Mouse (Mus musculus): ENCODE results near the gene Pklr. TPM values are rescaled to one million over a fixed set of nuclear protein-coding genes. Genes with fewer than 3 reads are reported as not detected.

Pklr gene
- polyA plus RNA-seq, 1 experiment = 1.1 TPM

DNA sequence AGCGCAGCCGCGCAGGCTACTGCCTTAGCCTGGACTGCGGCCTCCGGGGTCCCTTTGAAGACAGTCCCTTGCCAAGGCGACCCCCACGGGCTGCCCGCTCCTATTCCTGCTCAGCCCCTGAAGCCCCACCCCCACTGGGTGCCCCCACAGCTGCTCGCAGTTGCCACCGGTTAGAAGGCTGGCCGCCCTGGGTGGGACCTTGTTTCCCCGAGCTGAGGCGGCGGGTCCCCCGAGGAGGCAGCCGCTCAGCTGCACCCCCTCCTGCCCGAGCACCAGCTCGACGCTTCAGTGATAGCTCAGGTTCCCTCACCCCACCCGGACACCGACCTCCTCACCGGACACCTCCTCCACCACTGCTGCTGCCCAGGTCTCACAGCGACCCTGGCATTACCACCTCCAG, 51.3 kb downstream of the Pklr start:
- no peak overlapping the region for H3K4me3 ChIP-seq (replicated peaks; ENCODE audit: extremely low read depth, low read depth, low read length)
- WGBS = 59% methylated on average over 21 of the region's 23 CpGs
- no peak for TF ChIP-seq POLR2A (IDR thresholded peaks at IDR 0.05; ENCODE audit: borderline replicate concordance, extremely low read depth, low read depth, low read length)
- TF ChIP-seq CTCF (IDR thresholded peaks at IDR 0.05; ENCODE audit: insufficient read depth, low read length) = no peak
- no peak for DNase-seq
- H3K4me1 ChIP-seq (ENCODE audit: control insufficient read depth, insufficient read depth, low read length) = peaks cover 7% of the 10 kb centered on the region; the same call in 1 of the 2 replicates

DNA sequence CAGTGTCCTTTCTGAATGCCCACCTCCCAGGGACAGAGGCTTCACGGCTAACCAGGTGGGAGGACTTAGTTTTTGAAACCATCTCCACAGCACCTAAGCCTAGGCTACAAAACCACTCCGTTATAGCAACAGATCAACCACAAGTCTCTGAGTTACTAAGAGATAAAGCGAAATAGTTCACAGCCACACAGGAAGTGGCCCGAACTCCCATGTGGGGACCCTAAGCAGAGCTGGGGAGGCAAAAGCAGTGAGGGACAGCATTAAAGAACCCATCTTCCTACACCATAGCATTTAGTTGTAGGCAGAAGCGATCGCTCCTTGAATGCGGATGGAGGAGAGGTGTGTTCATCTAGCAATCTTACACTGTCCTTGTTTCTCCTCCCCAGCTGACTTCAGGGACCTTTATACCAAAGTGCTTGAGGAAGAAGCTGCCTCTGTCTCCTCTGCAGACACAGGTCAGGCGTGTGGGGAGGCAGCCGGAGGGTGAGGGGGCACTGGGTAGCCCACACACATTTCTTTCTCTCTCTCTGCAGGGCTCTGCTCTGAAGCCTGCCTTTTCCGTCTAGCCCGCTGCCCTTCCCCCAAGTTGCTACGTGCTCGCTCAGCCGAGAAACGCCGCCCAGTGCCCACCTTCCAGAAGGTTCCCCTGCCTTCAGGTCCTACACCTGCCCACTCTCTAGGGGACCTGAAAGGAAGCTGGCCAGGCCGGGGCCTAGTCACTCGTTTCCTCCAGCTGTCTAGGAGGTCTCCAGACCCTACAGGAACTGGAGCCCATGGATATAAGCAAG, 51.9 kb downstream of the Pklr start:
- H3K4me1 ChIP-seq (ENCODE audit: control insufficient read depth, insufficient read depth, low read length) = 0 out of 2 replicates have a peak, but pooled peaks cover 4% of the 10 kb centered on the region
- H3K4me3 ChIP-seq (replicated peaks; ENCODE audit: extremely low read depth, low read depth, low read length) = no peak overlapping the region
- WGBS = 81% methylated on average over 18 of the region's 18 CpGs

DNA sequence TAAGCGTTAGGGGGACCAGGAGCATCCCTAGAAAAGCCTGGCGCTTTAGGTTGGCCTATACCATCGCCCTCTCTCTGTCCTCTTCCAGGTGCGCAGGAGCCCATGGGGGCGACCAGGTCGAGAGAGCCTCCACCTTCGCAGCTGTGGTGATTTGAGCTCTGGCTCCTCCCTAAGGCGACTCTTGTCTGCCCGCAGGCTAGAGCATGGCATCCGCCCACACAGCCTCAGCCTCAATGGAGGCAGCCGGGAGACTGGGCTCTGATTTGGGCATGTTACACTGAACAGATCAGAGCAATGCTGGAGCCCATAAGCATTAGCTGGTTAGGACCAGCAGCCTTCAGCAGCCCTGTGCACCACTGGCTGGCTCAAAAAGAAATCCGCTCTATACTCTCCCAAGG, 52.5 kb downstream of the Pklr start:
- 0 out of 2 replicates have a peak, but pooled peaks cover 2% of the 10 kb centered on the region for H3K4me1 ChIP-seq (ENCODE audit: control insufficient read depth, insufficient read depth, low read length)
- no peak for DNase-seq
- no peak for TF ChIP-seq CTCF (IDR thresholded peaks at IDR 0.05; ENCODE audit: insufficient read depth, low read length)
- TF ChIP-seq POLR2A (IDR thresholded peaks at IDR 0.05; ENCODE audit: borderline replicate concordance, extremely low read depth, low read depth, low read length) = no peak
- H3K4me3 ChIP-seq (replicated peaks; ENCODE audit: extremely low read depth, low read depth, low read length) = no peak overlapping the region
- WGBS = 69% methylated on average over 12 of the region's 12 CpGs

More for the DNA sequence above, 51.9 kb downstream of the Pklr start:
- DNase-seq = no peak
- TF ChIP-seq POLR2A (IDR thresholded peaks at IDR 0.05; ENCODE audit: borderline replicate concordance, extremely low read depth, low read depth, low read length) = no peak
- no peak for TF ChIP-seq CTCF (IDR thresholded peaks at IDR 0.05; ENCODE audit: insufficient read depth, low read length)

DNA sequence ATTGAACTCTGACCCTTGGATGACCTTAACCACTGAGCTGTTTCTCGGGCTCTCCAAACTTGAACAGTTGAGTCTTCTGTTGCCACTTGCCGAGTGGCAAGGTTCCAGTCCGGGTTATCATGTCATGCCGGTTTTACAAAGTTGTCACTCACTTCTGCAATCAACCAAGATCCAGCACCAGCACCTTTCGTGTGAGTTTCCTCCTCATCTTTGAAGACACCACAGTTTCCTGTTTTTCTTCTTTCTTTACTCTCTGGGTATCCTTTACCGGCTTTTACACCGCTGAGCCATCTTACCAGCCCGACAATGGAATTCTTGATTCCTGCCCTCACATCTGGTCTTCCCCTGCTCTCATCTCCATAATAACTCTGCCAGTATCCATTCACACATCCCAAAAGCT, 54.5 kb downstream of the Pklr start:
- no peak for DNase-seq
- H3K4me3 ChIP-seq (replicated peaks; ENCODE audit: extremely low read depth, low read depth, low read length) = no peak overlapping the region
- TF ChIP-seq CTCF (IDR thresholded peaks at IDR 0.05; ENCODE audit: insufficient read depth, low read length) = no peak
- TF ChIP-seq POLR2A (IDR thresholded peaks at IDR 0.05; ENCODE audit: borderline replicate concordance, extremely low read depth, low read depth, low read length) = no peak
- WGBS = 70% methylated on average over 8 of the region's 8 CpGs
- no peaks in the 10 kb centered on the region for H3K4me1 ChIP-seq (ENCODE audit: control insufficient read depth, insufficient read depth, low read length)

DNA sequence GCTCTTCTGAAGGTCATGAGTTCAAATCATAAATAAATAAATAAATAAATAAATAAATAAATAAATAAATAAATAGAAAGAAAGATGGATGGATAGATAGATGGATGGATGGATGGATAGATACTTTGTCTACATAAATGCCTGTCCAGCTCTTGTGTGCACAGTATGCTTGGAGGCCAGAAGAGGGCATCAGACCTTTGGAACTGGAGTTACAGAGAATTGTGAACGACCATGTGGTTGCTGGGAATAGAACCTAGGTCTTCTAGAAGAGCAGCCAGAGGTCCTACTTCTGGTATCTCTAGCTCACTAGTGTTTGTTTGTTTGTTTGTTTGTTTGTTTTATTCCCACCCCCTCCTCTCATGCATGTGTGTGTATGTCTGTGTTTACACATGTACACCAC, 57.4 kb downstream of the Pklr start:
- H3K4me1 ChIP-seq (ENCODE audit: control insufficient read depth, insufficient read depth, low read length) = peaks cover 3% of the 10 kb centered on the region; the same call in 1 of the 2 replicates
- no peak for TF ChIP-seq POLR2A (IDR thresholded peaks at IDR 0.05; ENCODE audit: borderline replicate concordance, extremely low read depth, low read depth, low read length)
- TF ChIP-seq CTCF (IDR thresholded peaks at IDR 0.05; ENCODE audit: insufficient read depth, low read length) = no peak
- DNase-seq = no peak
- no peak overlapping the region for H3K4me3 ChIP-seq (replicated peaks; ENCODE audit: extremely low read depth, low read depth, low read length)
- 48% methylated on average over 1 of the region's 1 CpGs for WGBS

DNA sequence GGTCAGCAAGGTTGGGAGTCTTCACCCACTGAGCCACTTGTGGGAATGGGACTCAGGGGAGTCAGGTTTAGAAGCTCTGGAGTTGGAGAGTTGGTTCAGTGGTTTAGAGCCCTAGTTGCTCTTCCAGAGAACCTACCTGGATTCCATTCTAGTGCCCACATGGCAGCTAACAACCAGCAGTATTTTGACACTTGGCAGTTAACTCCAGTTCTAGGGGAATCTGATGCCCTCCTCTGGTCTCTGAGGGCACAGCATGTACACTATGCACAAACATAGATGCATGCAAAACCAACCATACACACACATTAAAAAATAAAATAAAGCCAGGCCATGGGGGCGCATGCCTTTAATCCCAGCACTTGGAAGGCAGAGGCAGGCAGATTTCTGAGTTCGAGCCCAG, 57.9 kb downstream of the Pklr start:
- Histone ChIP-seq H3K4me3 (replicated peaks; ENCODE audit: extremely low read depth, low read depth, low read length) (no peak overlapping the region), H3K4me1 (ENCODE audit: control insufficient read depth, insufficient read depth, low read length) (peaks cover 3% of the 10 kb centered on the region; the same call in 1 of the 2 replicates)
- no peak for DNase-seq
- WGBS = 90% methylated on average over 2 of the region's 2 CpGs
- TF ChIP-seq POLR2A (IDR thresholded peaks at IDR 0.05; ENCODE audit: borderline replicate concordance, extremely low read depth, low read depth, low read length) (no peak), CTCF (IDR thresholded peaks at IDR 0.05; ENCODE audit: insufficient read depth, low read length) (no peak)

Other genes with a start within 250 kb of the Pklr start
- 24.7 and 33.7 TPM in 2 replicates for gene Msto1, start 222.1 kb upstream of the Pklr start, polyA plus RNA-seq (2012; rRNA removed)
- gene Ash1l, start 185.5 kb upstream of the Pklr start, polyA plus RNA-seq (2012; rRNA removed) = 7.4 and 11.7 TPM in 2 replicates
- 23.5 and 28.9 TPM in 2 replicates for gene Dap3, start 185.0 kb upstream of the Pklr start, polyA plus RNA-seq (2012; rRNA removed)
- gene Rusc1, start 42.8 kb upstream of the Pklr start, polyA plus RNA-seq (2012; rRNA removed) = 56.3 and 61.3 TPM in 2 replicates
- not detected in 2 replicates for gene Gm43738, start 35.0 kb upstream of the Pklr start, polyA plus RNA-seq (2012; rRNA removed)
- 81.2 and 128 TPM in 2 replicates for gene Fdps, start 34.2 kb upstream of the Pklr start, polyA plus RNA-seq (2012; rRNA removed)
- 0.33 and 0.67 TPM in 2 replicates for gene Hcn3, start 24.1 kb downstream of the Pklr start, polyA plus RNA-seq (2012; rRNA removed)
- 55.4 and 67.8 TPM in 2 replicates for gene Clk2, start 28.7 kb downstream of the Pklr start, polyA plus RNA-seq (2012; rRNA removed)
- 123 and 127 TPM in 2 replicates for gene Scamp3, start 41.3 kb downstream of the Pklr start, polyA plus RNA-seq (2012; rRNA removed)
- gene Fam189b, start 47.0 kb downstream of the Pklr start, polyA plus RNA-seq (2012; rRNA removed) = 36.7 and 39.0 TPM in 2 replicates
- 56.4 and 94.2 TPM in 2 replicates for gene Gba, start 66.8 kb downstream of the Pklr start, polyA plus RNA-seq (2012; rRNA removed)
- 134 and 139 TPM in 2 replicates for gene Thbs3, start 79.0 kb downstream of the Pklr start, polyA plus RNA-seq (2012; rRNA removed)
- gene Mtx1, start 90.9 kb downstream of the Pklr start, polyA plus RNA-seq (2012; rRNA removed) = 107 and 110 TPM in 2 replicates
- 294 and 354 TPM in 2 replicates for gene Muc1, start 92.9 kb downstream of the Pklr start, polyA plus RNA-seq (2012; rRNA removed)
- 189 and 252 TPM in 2 replicates for gene Krtcap2, start 109.8 kb downstream of the Pklr start, polyA plus RNA-seq (2012; rRNA removed)
- 11.0 and 11.8 TPM in 2 replicates for gene Trim46, start 110.2 kb downstream of the Pklr start, polyA plus RNA-seq (2012; rRNA removed)
- 411 and 476 TPM in 2 replicates for gene Dpm3, start 123.2 kb downstream of the Pklr start, polyA plus RNA-seq (2012; rRNA removed)
- gene Slc50a1, start 134.4 kb downstream of the Pklr start, polyA plus RNA-seq (2012; rRNA removed) = 228 and 297 TPM in 2 replicates
- gene Efna1, start 145.0 kb downstream of the Pklr start, polyA plus RNA-seq (2012; rRNA removed) = 132 and 134 TPM in 2 replicates
- 4.1 and 20.3 TPM in 2 replicates for gene Efna3, start 186.8 kb downstream of the Pklr start, polyA plus RNA-seq (2012; rRNA removed)
- 7.3 and 9.3 TPM in 2 replicates for gene Efna4, start 201.9 kb downstream of the Pklr start, polyA plus RNA-seq (2012; rRNA removed)
- 190 and 225 TPM in 2 replicates for gene Adam15, start 213.9 kb downstream of the Pklr start, polyA plus RNA-seq (2012; rRNA removed)
- gene Dcst2, start 225.8 kb downstream of the Pklr start, polyA plus RNA-seq (2012; rRNA removed) = 0.28 and 0.31 TPM in 2 replicates
- gene Dcst1, start 229.1 kb downstream of the Pklr start, polyA plus RNA-seq (2012; rRNA removed) = 0.06 TPM in 1 of 2 replicates, not detected in the other